Mouse (Mus musculus) intestine, embryonic 16.5 days (tissue): Measurements from ENCODE around the gene Dapp1. TPM values are rescaled to one million over a fixed set of nuclear protein-coding genes. Genes with fewer than 3 reads are reported as not detected.

Experiments
- ATAC-seq: fragments of 200-750 bp; cut with Nextera tagmentation; 2 replicates; pipeline ENCODE4 v1.8.0; 2017; ENCODE audit warnings: moderate TSS enrichment, moderate library complexity
- H3K27ac ChIP-seq: fragments of 300-500 bp; sonication (generic); 2 replicates; pipeline ENCODE4 v1.5.1; 2014; ENCODE audit warnings: mild to moderate bottlenecking, low read length
- H3K27me3 ChIP-seq: fragments of 300-500 bp; sonication (generic); replicated peaks from 2 replicates; pipeline ENCODE4 v1.6.1; 2014; ENCODE audit warnings: low read length, control low read depth, mixed read lengths; ENCODE audit not compliant: control insufficient read depth, insufficient read depth
- H3K36me3 ChIP-seq: fragments of 300-500 bp; sonication (generic); 2 replicates; pipeline ENCODE4 v1.6.1; 2014; ENCODE audit warnings: low read length, control low read depth; ENCODE audit not compliant: control insufficient read depth, insufficient read depth
- H3K4me1 ChIP-seq: fragments of 300-500 bp; sonication (generic); 2 replicates; pipeline ENCODE4 v1.6.1; 2014; ENCODE audit warnings: low read length, control low read depth, mixed read lengths; ENCODE audit not compliant: control insufficient read depth, insufficient read depth
- H3K4me2 ChIP-seq: fragments of 300-500 bp; sonication (generic); 2 replicates; pipeline ENCODE4 v1.6.1; 2014; ENCODE audit warnings: low read depth, low read length, control low read depth
- H3K4me3 ChIP-seq: fragments of 300-500 bp; sonication (generic); 2 replicates; pipeline ENCODE4 v1.5.1; 2014; ENCODE audit warnings: mild to moderate bottlenecking, low read length
- H3K9ac ChIP-seq: fragments of 300-500 bp; sonication (generic); 2 replicates; pipeline ENCODE4 v1.6.1; 2014; ENCODE audit warnings: low read depth, low read length
- H3K9me3 ChIP-seq: fragments of 300-500 bp; sonication (generic); 2 replicates; pipeline ENCODE4 v1.6.1; 2016; ENCODE audit warnings: low read length, control low read depth; ENCODE audit not compliant: control insufficient read depth
- WGBS: fragments of 180-500 bp; shearing (Covaris S2); extraction: QIAGEN DNeasy Blood & Tissue Kit; methylation state at CpG from one replicate; pipeline ENCODE4 v1.1.7; 2014; 5-methylcytosine and 5-hydroxymethylcytosine counted together
- polyA plus RNA-seq: library from polyadenylated mRNA; unstranded; fragments of >200 nt; fragmentation: Nextera tagmentation; extraction: Ambion mirVana; gene quantifications from 2 replicates; pipeline ENCODE4 v1.2.1, GENCODE M21; 2015

Gene Dapp1
- polyA plus RNA-seq, 1 experiment from 2014 or later: 35.8 TPM

GRCm38 (mm10) chr3:137940757-137941156, 40.6 kb downstream of the Dapp1 start:
- ATAC-seq: peak; percentile 82
- H3K9me3 ChIP-seq: no peaks in the 10 kb centered on the region
- no peak overlapping the region for H3K4me2 ChIP-seq
- WGBS: 57% methylated on average over 4 of the region's 4 CpGs
- no peak overlapping the region for H3K4me3 ChIP-seq
- no peaks in the 10 kb centered on the region for H3K27me3 ChIP-seq
- peak overlapping the region; percentile 82 for H3K27ac ChIP-seq
- no peaks in the 10 kb centered on the region for H3K36me3 ChIP-seq
- 0 out of 2 replicates have a peak overlapping the region, but pooled peaks have one; percentile 7 for H3K9ac ChIP-seq
- peaks cover 5% of the 10 kb centered on the region for H3K4me1 ChIP-seq

GRCm38 (mm10) chr3:137938608-137939007, 42.7 kb downstream of the Dapp1 start:
- no peak overlapping the region for H3K27ac ChIP-seq
- WGBS: 45% methylated on average over 6 of the region's 6 CpGs
- H3K9ac ChIP-seq: no peak overlapping the region
- H3K36me3 ChIP-seq: no peaks in the 10 kb centered on the region
- no peak overlapping the region for H3K4me2 ChIP-seq
- peaks cover 5% of the 10 kb centered on the region for H3K4me1 ChIP-seq
- no peak for ATAC-seq
- no peak overlapping the region for H3K4me3 ChIP-seq
- H3K27me3 ChIP-seq: no peaks in the 10 kb centered on the region
- H3K9me3 ChIP-seq: no peaks in the 10 kb centered on the region

GRCm38 (mm10) chr3:137936541-137936940, 44.8 kb downstream of the Dapp1 start:
- Histone ChIP-seq H3K4me2 (no peak overlapping the region), H3K36me3 (peaks cover 4% of the 10 kb centered on the region; the same call in 1 of the 2 replicates), H3K4me1 (peaks cover 5% of the 10 kb centered on the region), H3K9me3 (no peaks in the 10 kb centered on the region), H3K4me3 (no peak overlapping the region), H3K27me3 (no peaks in the 10 kb centered on the region), H3K27ac (no peak overlapping the region), H3K9ac (no peak overlapping the region)
- WGBS: 34% methylated on average over 6 of the region's 6 CpGs
- ATAC-seq: no peak

- 60% methylated on average over 5 of the region's 5 CpGs for WGBS
- H3K36me3 ChIP-seq: peaks cover 4% of the 10 kb centered on the region; the same call in 1 of the 2 replicates
- no peak overlapping the region for H3K27ac ChIP-seq
- no peak overlapping the region for H3K4me3 ChIP-seq
- H3K27me3 ChIP-seq: no peaks in the 10 kb centered on the region
- H3K9me3 ChIP-seq: no peaks in the 10 kb centered on the region
- ATAC-seq: no peak
- H3K9ac ChIP-seq: no peak overlapping the region
- H3K4me2 ChIP-seq: no peak overlapping the region
- peaks cover under 1% of the 10 kb centered on the region for H3K4me1 ChIP-seq
Observed at GRCm38 (mm10) chr3:137935570-137936525, 45.5 kb downstream of the Dapp1 start.

- Histone ChIP-seq H3K9ac (no peak overlapping the region), H3K27ac (no peak overlapping the region), H3K9me3 (no peaks in the 10 kb centered on the region), H3K4me1 (no peaks in the 10 kb centered on the region), H3K27me3 (no peaks in the 10 kb centered on the region), H3K4me3 (no peak overlapping the region), H3K4me2 (no peak overlapping the region), H3K36me3 (peaks cover 4% of the 10 kb centered on the region; the same call in 1 of the 2 replicates)
- ATAC-seq: no peak
- WGBS: 60% methylated on average over 3 of the region's 3 CpGs
Observed at GRCm38 (mm10) chr3:137933986-137934385, 47.4 kb downstream of the Dapp1 start.

- H3K4me2 ChIP-seq: no peak overlapping the region
- H3K9ac ChIP-seq: no peak overlapping the region
- no peak overlapping the region for H3K4me3 ChIP-seq
- 55% methylated on average over 7 of the region's 7 CpGs for WGBS
- H3K27ac ChIP-seq: no peak overlapping the region
- H3K36me3 ChIP-seq: peaks cover 4% of the 10 kb centered on the region; the same call in 1 of the 2 replicates
- no peaks in the 10 kb centered on the region for H3K4me1 ChIP-seq
- peak; percentile 49 for ATAC-seq
- no peaks in the 10 kb centered on the region for H3K9me3 ChIP-seq
- no peaks in the 10 kb centered on the region for H3K27me3 ChIP-seq
Observed at GRCm38 (mm10) chr3:137932748-137933147, 48.6 kb downstream of the Dapp1 start.

- H3K4me2 ChIP-seq: no peak overlapping the region
- ATAC-seq: no peak
- no peaks in the 10 kb centered on the region for H3K9me3 ChIP-seq
- peaks cover 10% of the 10 kb centered on the region; the same call in 1 of the 2 replicates for H3K36me3 ChIP-seq
- H3K4me3 ChIP-seq: no peak overlapping the region
- 88% methylated on average over 3 of the region's 3 CpGs for WGBS
- H3K27ac ChIP-seq: no peak overlapping the region
- no peaks in the 10 kb centered on the region for H3K4me1 ChIP-seq
- no peak overlapping the region for H3K9ac ChIP-seq
- no peaks in the 10 kb centered on the region for H3K27me3 ChIP-seq
Observed at GRCm38 (mm10) chr3:137929940-137930339, 51.4 kb downstream of the Dapp1 start.

GRCm38 (mm10) chr3:137927010-137927409, 54.3 kb downstream of the Dapp1 start:
- 0 out of 2 replicates have a peak, but pooled peaks cover 6% of the 10 kb centered on the region for H3K36me3 ChIP-seq
- no peak for ATAC-seq
- H3K9me3 ChIP-seq: no peaks in the 10 kb centered on the region
- H3K9ac ChIP-seq: no peak overlapping the region
- WGBS: 94% methylated on average over 4 of the region's 4 CpGs
- no peak overlapping the region for H3K4me3 ChIP-seq
- no peaks in the 10 kb centered on the region for H3K4me1 ChIP-seq
- no peaks in the 10 kb centered on the region for H3K27me3 ChIP-seq
- H3K27ac ChIP-seq: no peak overlapping the region
- no peak overlapping the region for H3K4me2 ChIP-seq

GRCm38 (mm10) chr3:137920594-137920993, 60.8 kb downstream of the Dapp1 start:
- Histone ChIP-seq H3K9ac (no peak overlapping the region), H3K27ac (no peak overlapping the region), H3K4me1 (peaks cover 8% of the 10 kb centered on the region), H3K4me2 (no peak overlapping the region), H3K27me3 (no peaks in the 10 kb centered on the region), H3K4me3 (no peak overlapping the region), H3K36me3 (peaks cover 3% of the 10 kb centered on the region; the same call in 1 of the 2 replicates), H3K9me3 (no peaks in the 10 kb centered on the region)
- 90% methylated on average over 4 of the region's 4 CpGs for WGBS
- no peak for ATAC-seq
